Mouse (Mus musculus) lung, postnatal 0 days (tissue): ENCODE results near the gene Fgf12.

Experiments used
- CTCF ChIP-seq: IDR thresholded peaks from 2 replicates; pipeline ENCODE4 v1.5.1; 2016; ENCODE audit warnings: antibody characterized with exemption, mild to moderate bottlenecking
- EP300 ChIP-seq: IDR thresholded peaks from 2 replicates; pipeline ENCODE4 v1.6.1; 2016; ENCODE audit warnings: antibody characterized with exemption, mild to moderate bottlenecking, control low read depth

DNA sequence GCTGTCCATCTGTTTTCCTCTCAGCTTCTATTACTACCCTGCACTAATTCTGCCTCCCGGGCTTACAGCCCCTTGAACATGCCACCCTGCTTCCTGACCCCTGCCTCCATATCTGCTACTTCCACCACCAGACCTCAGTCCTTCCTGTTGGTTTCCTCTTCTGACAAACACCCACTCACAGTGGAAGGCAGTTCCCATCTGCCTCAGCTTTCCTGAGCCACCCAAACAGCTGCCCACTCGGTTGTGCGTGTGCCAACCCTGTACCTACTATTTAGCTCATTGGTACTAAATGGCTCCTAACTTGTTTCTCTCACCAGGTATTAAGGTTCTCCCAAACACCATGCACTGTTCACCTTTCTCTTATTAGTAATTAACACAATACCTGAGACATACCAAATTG lies 71.2 kb downstream of the Fgf12 start:
- TF ChIP-seq EP300 (no peak), CTCF (no peak)
